Mouse (Mus musculus): ENCODE data around the gene Sema3e.
A peak's percentile ranks its signal among the peaks of the same experiment; 100 is the strongest.

The Sema3e gene

DNA sequence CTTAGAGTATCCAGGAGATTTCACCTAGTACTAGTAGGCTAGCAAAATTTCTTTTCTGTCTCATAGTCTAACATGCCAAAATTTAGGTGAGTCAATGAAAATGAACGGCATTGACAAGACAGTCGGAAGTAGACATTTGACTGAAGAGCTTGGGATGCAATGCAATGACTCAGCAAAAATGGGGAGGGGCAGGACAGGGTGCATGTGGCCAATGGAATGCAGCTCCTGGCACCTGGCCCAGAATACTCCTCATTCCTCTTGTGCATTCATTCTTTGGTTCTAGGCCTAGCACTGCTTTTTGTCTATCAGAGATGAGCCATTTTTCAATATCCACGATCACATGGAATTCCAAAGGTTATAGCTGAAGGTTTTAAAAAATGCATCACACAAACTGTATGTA is 48.1 kb downstream of the Sema3e start:
- DNase-seq (ENCODE audit: low read depth, low spot score): peak; percentile 58

GRCm38 (mm10) chr5:14088100-14088499 is 63.0 kb downstream of the Sema3e start:
- no peak for DNase-seq (ENCODE audit: low read depth, low spot score)

DNA sequence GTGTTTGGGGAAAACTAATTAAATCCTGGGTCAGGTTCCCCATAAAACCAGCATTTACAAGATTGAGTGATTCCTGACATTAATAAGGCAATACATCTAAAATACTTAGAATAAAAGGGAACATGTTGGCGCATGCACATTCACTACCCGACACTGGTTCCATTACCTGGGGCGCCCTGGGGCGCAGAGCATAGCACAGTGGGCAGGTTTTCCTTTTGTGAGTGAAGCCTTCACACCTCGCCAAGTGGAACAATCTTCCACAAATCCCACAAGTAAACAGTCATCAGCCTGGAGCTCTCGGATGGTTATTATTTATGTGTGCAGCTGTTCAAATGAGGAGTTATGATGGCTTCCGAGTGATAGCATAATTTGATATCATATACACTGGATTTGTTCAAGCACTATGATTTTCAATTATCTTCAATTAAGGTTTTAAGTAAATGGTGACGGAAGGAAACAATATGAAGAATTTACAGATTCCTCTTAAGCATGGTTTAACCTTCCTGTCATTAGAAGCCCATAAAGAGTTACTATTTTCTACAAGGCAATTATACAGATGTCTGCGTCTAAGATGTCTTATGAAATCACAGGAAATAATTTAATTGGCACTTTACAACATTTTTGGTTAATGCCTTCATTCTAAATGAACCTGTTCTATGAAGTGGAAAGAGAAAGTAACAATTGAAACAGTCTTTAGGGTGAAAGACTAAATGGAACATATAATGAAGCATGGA is 65.0 kb downstream of the Sema3e start:
- DNase-seq (ENCODE audit: low read depth, low spot score): no peak

- no peak for DNase-seq (ENCODE audit: low read depth, low spot score)
Measured at GRCm38 (mm10) chr5:14090609-14090969, 65.5 kb downstream of the Sema3e start.

DNA sequence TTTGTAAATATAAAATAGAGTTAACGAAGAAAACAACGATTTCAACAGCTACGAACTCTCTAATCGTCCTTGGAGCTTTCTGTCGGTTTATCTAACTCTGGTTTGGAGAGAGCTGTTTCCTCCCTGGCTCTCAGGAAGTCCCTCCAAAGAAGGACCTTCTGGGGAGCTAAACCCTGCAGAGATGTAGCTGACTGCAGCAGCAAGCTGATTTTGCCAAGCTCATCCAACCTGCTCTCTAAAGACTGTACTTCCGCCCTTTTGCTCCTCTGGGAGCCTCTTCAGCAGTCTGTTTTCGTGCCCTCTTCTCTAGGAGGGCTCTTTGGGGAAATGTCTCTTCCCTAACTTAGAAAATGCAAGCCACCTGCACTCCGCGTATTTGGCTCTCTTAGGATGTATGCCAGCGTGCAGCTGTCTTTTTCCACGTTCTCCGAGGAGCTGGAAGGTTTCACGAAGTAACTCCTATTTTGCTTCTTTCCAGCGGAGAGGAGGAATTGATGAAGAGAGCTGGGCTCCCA is 67.2 kb downstream of the Sema3e start:
- DNase-seq (ENCODE audit: low read depth, low spot score): no peak

- no peak for DNase-seq (ENCODE audit: low read depth, low spot score)
Measured at GRCm38 (mm10) chr5:14096196-14096595, 71.1 kb downstream of the Sema3e start.

- no peak for DNase-seq (ENCODE audit: low read depth, low spot score)
Measured at GRCm38 (mm10) chr5:14098677-14099076, 73.6 kb downstream of the Sema3e start.

DNA sequence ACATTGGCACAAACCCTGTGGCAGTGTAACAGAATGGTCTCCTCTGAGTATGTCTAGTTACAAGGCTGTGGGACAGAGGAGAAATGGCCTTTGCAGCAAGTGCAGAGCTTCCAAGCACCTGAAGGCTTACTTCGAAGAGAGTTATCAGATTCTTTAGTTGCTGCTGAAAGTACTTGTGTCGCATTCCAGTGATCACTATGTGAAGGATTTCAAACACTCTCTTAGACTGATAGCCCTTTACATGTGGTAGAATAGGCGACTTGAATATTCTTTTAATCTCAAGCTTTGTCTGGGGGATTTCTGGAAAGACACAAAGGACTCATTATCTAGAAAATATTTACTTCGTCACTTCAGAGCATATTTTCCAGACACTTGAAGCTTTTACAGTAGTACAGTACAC is 82.3 kb downstream of the Sema3e start:
- DNase-seq (ENCODE audit: low read depth, low spot score): no peak

DNA sequence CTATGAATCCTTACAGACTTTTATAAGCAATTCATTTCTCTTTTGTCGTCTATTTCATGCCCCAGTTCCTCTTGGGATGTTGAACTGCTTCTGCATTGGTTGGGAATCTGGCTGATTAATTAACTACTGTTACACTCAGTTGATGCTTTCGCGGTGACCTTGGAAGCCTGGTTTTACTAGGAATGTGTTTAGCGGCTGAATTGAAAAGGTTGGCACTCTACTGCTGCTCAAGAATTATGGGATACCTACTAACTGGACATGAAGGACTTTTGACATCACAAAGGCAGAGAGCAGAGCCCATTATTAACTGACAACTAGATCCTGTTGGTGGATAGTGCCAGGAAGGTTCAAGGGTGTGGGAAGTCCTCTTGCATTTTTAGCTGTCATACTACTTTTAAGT is 83.9 kb downstream of the Sema3e start:
- no peak for DNase-seq (ENCODE audit: low read depth, low spot score)

DNA sequence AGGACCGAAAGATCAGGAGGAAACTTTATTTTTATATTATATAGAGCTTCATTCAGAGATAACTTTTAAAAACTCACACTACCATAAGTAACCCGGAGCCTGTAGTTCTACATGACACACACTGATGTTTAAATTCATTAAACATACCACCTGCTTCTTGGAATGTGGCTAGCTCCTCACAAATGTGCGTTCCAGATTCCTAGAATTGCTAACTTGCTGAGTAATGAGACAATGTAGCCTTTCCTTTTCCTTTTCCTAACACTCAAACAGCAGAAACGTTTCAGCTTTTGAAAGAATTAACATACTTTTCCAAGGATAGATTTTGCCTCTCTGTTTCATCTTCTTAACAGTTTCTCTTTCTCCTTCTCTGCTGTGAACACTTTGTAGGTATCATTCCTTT is 86.3 kb downstream of the Sema3e start:
- DNase-seq (ENCODE audit: low read depth, low spot score): peak; percentile 7

DNA sequence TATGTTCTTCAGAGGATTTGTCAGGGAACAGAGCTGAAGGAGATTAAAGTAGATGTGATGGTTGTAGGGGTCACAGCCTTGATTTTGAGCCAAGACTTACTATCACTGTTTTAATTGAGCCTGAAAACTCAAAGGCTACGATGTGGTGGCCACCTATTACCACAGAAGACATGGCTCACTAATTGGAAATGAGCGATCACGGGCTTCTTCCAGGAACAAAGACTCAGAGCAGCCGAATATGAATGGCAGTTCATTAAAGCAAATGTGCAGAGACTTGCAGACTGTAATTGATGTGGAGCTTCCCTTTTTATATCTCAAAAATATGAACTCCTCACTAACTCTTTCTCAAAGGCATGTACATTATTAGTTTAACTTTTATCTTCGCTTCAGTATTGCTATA is 96.8 kb downstream of the Sema3e start:
- DNase-seq (ENCODE audit: low read depth, low spot score): no peak

DNA sequence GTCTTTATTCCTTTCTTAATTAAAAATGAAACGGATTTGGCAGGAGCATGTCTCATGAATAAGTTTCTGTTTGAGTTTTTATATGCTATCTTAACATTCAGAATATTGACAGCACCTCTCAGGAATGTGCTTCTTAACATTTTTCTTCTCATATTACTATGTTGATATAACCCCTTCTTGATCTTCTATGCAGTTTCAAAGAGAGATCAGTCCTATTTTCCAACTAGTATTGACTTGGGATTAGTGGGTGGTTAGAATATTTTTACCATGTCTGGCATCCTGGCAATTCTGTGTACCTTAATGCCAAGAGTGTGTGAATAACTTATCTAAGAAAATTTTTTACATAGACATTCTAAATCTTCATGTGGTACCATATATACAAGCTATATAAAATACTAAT is 101.5 kb downstream of the Sema3e start:
- no peak for DNase-seq (ENCODE audit: low read depth, low spot score)

- DNase-seq (ENCODE audit: low read depth, low spot score): no peak
Measured at GRCm38 (mm10) chr5:14135929-14136328, 110.9 kb downstream of the Sema3e start.

- no peak for DNase-seq (ENCODE audit: low read depth, low spot score)
Measured at GRCm38 (mm10) chr5:14138725-14139124, 113.6 kb downstream of the Sema3e start.

DNA sequence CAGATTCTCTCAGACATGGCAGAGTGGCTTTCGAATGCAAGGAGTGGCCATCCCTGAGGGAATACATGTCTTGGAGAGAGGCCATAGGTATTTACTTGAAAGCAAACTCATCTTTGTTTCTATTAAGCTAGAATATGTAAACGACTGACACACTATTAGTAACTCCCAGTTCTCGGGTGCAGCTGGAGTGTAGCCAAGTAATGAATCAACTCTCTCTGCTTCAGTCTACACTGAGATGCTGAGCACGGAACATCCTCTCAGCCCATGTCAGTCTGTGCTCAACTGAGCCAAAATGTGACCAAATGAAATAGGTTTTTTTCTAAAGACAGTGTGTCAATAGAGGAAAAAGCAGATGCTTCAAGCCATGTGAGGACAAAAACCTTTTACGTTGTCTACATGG is 137.5 kb downstream of the Sema3e start:
- no peak for DNase-seq (ENCODE audit: low read depth, low spot score)

DNA sequence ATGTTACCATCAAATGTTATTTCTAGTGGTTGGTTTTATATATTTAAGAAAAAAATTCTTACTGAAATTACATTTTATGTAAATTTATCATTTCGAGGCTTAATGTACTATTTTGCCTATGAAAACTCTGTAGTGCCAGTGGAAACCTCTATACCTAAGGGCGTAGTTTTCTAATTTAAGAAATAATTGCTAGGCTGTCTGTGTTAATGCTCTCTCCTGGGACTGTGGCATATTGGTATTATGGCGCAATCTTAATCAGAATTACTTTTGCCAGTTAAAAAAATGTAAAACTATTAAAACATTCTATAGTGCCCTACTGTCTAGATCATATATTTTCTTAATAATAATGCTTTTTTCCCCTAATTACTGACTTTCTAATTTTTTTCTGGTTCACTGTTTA is 138.2 kb downstream of the Sema3e start:
- no peak for DNase-seq (ENCODE audit: low read depth, low spot score)

DNA sequence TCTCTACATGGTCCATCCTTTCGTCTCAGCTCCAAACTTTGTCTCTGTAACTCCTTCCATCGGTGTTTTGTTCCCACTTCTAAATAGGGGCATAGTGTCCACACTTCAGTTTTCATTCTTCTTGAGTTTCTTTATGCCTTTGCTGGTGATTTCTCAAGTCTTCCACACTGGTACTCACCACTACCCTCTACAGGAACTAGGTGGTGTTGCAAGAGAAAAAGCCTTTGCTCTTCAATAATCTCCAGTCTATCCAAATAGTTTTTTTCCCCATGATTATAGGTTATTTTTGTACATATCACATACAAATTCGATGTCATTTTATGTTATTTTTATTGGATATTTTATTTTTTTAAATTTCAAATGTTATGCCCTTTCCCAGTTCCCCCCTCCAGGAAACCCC is 142.7 kb downstream of the Sema3e start:
- peak; percentile 46 for DNase-seq (ENCODE audit: low read depth, low spot score)

- DNase-seq (ENCODE audit: low read depth, low spot score): no peak
Measured at GRCm38 (mm10) chr5:14173355-14174183, 148.5 kb downstream of the Sema3e start.

- DNase-seq (ENCODE audit: low read depth, low spot score): peak; percentile 55
Measured at GRCm38 (mm10) chr5:14180571-14180970, 155.5 kb downstream of the Sema3e start.

GRCm38 (mm10) chr5:14182156-14182555 is 157.1 kb downstream of the Sema3e start:
- DNase-seq (ENCODE audit: low read depth, low spot score): no peak

- no peak for DNase-seq (ENCODE audit: low read depth, low spot score)
Measured at GRCm38 (mm10) chr5:14195172-14195819, 170.2 kb downstream of the Sema3e start.

DNA sequence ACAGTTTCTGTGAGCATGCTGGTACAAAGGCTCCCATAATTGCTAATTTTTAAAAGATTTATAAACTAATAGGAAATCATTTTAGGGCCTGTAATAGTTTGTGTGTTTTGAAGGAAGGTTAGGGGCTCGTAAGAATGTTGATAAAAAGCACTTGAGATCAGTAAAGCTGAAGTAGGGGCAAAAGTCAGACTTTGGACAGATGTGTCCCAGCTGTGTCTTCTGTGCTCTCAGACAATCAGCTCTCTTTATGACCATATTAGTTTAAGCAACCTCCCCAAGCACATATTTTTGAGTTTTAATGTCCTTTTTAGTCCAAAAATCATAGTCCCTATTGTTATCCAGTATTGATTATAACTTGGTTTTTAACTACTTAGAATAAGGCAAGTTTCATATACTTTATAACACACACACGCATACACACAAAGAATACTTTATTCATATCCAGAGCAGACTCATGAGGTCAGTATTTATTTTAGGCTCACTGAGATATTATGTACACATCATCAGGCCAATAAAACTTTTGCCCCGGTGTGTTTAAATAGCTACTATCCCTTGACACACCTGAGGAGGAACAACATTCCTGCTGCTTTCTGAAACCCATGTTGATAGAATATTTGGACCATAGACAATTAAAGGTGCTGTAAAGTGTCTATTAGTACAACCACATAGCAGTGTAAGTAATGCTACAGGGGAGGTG is 173.4 kb downstream of the Sema3e start:
- no peak for DNase-seq (ENCODE audit: low read depth, low spot score)
